Mouse (Mus musculus): ENCODE data around the gene Ece1.

Ece1 gene

DNA sequence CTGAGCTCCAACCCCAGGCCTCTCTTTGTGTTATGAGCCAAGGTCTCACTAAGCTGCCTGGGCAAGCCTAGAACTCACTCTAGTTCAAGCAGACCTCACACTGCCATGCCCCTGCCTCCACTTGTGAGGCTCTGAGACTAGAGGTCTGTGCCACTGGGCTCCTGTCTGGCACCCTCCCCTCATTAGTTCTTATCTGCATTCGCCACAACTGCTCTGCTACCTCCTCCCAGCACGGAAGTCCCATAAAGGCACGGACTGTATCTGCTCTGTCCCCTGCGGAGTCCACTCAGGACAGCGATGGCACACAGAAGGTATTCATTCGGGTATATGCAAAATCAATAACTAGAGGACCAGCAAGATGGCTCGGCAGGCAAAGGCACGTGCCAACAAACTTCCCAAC lies 19.4 kb downstream of the Ece1 start:
- no peak for DNase-seq (ENCODE audit: low read depth in 2 of 2, low spot score in 2 of 2)

DNA sequence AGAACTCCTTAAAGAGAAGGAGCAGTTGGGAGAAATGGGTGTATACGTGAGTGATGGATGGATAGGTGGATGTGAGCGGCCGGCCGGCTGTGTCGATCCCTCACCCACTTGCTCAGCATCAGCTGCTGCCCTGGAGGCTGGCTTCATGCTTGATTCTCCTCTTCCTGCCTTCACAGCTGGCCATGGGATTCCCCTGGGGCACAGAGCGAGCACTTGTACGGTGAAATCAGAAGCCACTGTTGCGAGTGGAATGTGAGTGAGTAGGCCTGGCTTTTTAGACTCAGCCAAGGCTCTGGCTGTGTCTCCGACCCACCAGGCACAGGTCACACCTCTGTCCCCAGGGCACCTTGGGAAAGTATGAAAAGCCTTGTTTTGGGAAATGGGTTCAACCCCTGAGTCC lies 20.6 kb downstream of the Ece1 start:
- DNase-seq (ENCODE audit: low read depth in 2 of 2, low spot score in 2 of 2), result no peak

DNA sequence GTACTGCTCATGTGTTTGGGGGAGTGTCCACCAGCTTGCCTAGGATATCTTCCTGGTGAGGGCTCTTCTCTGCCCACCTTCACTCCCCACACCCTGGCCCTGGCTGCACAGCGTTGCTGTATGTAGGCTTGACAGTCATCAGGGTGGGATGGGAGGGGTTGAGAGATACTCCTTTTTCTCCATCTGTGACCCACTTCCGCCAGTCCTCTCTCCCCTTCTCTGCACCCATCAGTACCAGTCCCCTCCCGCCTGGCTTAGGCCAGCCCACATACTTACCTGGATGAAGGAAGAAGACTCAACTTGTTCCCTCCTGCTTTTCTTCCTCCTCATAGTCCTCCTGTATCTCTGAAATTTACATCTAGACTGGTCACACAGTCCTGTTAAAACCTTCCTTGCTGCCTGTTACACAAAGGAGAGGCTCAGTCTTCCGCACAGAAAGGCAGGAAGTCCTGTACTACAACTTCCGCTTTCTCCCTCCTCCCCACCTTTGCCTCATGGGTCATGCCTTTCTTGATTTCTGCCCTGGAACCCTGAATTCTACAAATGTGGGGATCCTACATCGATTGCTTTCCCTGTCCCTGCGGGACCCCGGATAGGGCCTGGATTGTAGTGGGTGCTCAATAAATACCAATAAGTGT lies 21.6 kb downstream of the Ece1 start:
- DNase-seq (ENCODE audit: low read depth in 2 of 2, low spot score in 2 of 2), result peak in 1 of 2 experiments; percentile 5

DNA sequence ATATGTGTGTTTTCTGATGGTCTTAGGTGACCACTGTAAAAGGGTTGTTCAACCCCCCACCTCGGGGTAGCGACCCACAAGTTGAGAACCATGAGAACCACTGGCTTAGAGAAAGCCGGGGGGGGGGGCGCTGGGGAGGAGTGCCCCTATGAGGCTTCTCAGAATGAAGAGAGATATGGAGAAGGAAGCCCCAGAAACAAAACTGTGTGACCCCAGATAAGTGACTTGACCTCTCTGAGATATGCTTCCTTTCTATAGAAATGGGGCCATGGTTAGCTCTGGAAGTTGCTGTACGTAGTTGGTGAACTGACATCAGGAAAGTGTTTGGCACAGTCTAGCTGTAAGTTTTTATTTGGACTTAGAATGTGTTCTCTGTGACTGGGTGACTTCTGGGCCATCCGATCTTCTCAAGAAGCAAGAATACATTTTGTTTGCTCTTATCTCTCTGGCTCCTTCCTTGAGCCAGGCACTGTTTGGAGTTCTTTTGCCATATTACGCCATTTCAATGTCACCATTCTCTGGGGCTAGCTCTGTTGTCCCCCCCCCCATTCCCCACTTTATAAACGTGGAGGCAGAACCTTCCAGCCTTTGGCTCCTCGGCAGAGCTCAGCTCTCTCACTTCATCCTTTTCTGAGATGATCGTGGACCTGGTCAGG lies 25.4 kb downstream of the Ece1 start:
- no peak for DNase-seq (ENCODE audit: low read depth in 2 of 2, low spot score in 2 of 2)

DNA sequence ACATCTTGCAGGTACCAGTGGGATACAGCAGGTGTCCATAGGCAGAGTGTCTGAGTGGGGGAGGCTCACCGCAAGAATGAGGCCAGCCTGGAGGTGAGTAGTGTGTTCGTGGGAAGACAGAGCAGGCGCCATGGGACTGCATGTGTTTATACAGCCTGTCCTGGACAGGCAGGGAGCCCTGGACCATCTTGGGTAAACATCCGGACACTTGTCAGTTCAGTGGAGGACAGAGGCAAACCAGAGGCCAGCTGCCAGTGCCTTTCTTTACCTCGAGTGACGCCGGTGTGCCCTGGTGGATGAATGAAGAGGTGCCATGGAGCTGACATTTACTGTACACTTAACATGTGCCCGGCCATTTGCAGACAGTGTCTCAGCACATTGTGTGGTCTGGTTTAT lies 26.0 kb downstream of the Ece1 start:
- DNase-seq (ENCODE audit: low read depth in 2 of 2, low spot score in 2 of 2), result no peak

DNA sequence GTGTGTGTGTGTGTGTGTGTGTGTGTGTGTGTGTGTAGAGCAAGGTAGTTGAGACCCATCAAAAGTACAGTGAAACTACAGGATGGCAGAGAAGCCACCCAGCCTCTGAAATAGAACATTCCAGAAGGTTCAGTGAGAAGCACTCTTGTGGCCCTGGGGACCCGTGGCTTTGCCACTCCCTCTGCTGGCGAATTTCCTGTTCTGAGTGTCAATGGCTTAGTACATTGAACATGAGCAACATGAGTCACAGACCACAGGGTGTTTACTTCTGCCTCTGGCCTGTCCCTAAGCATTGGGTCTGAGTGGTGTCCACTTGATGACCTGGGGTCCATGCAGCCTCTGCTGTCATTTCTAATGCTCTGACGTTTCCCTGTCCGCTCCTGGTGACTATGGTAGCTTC lies 28.6 kb downstream of the Ece1 start:
- DNase-seq (ENCODE audit: low read depth in 2 of 2, low spot score in 2 of 2), result peak in 1 of 2 experiments; percentile 19

DNA sequence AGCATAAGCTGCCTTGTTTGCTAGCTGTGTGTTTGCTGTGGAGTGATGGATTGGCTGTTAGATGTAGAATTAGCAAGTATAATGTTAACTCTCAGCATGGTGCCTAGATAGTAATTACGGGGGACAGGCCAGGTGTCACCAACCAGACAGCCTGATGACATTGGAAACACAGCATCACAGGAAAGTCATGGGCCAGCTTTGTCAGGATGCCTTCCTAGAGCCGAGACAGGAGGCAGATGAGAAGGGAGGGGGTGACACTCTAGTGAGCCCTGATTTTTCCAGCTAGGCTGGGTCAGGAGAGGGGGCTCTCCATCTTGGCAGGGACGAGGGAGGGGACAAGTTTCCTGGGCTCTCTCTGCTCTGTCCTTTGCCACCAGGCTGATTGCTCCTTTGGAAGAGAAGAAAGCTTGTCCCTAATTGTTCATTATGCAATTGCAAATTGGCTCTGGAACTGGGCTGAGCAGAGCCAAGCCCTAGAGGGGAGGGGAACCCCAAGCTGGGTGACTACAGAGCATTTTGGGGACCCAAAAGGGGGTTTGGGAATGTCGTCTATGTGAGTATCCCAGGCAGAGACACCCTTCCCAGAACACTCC lies 29.6 kb downstream of the Ece1 start:
- DNase-seq (ENCODE audit: low read depth in 2 of 2, low spot score in 2 of 2), result no peak

DNA sequence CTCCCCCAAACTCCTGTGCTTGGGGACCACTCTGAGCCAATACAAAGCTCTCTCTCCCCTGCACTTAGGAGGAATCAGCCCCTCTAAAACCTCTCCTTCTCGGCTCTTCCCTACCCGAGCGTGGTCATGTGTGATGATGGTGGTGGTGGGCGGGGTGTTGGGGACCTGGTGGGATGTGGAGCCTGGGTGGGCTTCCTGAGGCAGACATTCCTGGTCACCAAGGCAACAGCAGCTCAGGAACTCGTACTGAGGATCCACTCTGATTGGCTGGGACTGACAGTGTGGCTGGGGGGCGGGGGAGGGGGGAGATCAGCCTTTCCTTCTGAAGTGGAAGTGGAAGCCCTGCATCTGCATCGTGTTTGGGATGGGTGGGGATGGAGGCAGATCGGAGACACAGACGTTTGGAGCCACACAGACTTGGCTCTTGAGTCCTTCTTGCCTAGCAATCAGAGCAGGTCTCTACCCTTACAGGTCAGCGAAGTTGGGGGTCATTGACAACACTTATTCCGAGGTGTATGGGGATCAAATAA lies 30.7 kb downstream of the Ece1 start:
- DNase-seq (ENCODE audit: low read depth in 2 of 2, low spot score in 2 of 2), result no peak

DNA sequence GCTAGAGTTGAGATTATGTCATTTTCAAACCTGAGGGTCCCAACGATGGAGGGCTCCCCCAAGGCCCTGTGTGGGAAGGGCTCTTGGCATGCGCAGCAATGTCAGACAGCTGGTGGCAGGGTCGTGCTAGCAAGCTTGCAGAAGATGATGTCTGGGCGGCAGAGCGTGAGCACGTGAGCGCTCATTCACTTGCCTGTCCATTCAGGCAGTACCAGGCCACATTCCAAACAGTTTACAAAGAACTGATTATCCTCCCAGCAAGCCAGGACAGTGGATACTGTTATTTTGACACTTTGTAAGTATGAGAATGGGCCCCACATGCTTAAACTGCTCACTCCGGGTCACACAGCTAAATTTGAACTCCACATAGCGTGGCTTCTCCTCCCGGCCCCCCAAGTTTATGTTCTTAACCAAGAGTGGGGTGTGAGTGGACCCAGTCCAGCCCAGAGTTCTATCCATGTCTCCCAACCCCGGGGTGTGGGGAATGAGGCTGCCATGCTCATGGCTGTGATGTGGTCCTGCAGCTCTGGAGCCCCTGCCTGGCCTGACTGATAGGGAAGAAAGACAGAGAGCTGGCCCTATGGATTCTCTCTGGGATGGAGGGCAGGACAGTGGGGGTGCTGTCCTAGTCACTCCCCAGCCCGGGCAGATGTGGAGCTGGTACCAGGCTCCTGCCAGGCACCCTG lies 34.7 kb downstream of the Ece1 start:
- no peak for DNase-seq (ENCODE audit: low read depth in 2 of 2, low spot score in 2 of 2)

DNA sequence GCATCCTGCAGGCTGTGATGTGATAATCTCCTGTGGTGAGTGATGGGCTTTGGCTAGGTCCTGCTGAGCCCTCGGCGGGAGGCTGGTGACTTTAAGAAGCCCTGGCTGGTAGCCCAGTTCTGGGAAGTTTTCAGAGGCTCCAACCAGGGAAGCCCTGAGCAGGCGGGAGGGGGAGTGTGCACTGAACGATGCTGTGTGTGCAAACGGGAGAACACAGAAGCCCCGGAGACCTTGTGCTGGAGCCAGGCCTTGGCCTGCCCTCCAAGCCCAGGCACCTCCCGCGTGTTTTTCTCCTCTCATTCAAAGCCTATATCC lies 35.2 kb downstream of the Ece1 start:
- DNase-seq (ENCODE audit: low read depth in 2 of 2, low spot score in 2 of 2), result no peak

DNA sequence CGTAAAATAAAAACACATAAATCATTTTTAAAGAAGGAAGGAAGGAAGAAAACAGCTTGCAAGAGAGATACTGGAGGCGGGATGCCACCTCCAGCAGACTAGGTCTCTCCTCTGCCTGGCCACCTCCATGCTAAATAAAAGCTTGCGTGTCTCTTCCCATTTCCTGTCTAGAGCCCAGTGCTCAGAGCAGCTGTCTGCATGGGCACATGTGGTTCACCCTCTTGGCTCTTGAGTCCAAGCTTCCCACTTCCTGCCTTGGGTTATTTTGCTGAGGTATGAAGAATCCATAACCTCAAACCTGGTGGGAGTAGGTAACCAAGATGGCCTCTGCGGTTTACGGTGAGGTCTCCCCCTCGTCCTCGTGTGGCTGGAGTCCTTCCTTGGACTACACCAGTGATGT lies 36.5 kb downstream of the Ece1 start:
- no peak for DNase-seq (ENCODE audit: low read depth in 2 of 2, low spot score in 2 of 2)

DNA sequence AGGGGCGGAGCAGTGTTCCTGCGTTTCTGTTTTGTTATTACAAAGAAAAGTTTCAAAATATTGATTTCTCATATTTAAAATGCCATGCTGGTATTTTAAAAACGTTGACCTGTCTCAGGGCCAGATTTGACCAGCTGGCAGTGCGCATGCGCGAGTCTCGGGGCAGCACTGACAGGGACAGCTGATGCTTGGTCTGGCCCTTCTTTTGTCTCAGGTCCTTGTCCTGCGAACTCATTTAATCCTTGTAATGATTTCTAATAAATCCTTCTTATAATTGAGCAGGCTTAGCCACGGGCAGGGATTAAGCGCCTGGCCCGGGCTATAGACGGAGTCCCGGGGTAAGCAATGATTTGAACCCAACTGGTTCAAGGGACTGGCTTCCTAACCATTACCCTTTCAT lies 40.2 kb downstream of the Ece1 start:
- no peak for DNase-seq (ENCODE audit: low read depth in 2 of 2, low spot score in 2 of 2)

DNA sequence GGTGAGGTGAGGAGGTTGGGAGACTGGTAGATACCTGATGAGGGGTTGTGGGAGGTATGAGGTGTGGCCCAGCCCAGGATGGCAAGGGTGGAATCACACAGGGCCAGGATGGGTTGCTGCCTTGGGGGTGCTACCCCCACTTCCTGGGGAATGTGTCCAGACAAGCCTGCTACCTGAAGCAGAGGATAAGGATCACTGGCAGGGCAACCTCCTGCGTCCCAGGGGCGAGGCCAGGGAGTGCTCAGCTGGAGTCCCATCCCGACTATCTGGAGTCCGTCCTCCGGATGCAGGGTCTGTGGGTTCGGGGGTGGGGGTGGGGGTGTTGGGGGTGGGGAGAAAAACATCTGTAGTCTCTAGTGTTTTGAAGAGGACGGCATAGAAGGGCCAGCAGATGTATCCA lies 40.8 kb downstream of the Ece1 start:
- DNase-seq (ENCODE audit: low read depth in 2 of 2, low spot score in 2 of 2), result no peak

DNA sequence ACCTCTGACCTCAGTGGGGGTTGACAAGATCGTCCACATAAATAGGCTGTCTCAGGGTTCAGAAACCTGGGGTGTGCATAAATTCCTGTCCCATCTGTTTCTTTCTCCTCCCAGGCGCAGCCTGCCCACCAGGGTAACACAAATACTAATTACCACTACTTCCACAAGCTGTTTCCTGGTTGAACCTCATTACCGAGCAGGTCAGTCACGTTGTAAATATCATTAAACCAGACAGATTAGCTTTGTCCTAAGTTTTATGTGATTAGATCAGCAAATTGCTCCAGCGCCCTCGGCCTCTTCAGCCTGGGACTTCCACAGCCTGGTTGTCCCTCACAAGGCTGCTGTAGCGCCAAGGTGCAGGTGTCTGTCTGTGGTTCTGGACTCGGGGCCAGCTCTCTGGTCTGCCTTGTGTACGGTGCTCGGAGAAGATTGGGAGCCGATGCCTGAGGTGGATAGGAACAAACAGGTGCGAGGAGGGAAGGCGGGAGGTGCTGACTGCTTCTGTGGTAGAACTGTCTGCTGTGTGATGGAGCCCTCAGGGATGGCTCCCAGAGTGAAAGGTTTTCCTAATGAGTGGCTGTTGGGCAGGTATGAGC lies 43.0 kb downstream of the Ece1 start:
- no peak for DNase-seq (ENCODE audit: low read depth in 2 of 2, low spot score in 2 of 2)

DNA sequence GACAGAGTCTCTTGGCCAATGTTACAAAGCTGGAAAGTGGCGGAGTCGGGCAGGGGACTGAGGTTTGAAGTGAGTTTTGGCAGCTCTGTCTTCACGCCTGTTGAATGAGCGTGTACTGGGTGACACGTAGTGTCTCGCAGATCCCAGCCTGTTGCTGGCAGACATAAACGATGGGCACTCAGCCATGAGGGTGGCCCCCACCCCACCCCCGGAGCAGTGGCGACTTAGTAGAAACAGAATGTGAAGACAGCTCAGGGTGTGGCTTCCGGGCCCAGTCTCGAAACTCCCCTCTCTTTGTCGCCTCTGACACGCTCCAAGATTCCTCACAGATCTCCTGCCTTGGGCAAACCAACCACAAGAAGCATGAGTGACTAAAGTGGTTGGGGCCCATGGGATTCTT lies 45.9 kb downstream of the Ece1 start:
- DNase-seq (ENCODE audit: low read depth in 2 of 2, low spot score in 2 of 2), result no peak

DNA sequence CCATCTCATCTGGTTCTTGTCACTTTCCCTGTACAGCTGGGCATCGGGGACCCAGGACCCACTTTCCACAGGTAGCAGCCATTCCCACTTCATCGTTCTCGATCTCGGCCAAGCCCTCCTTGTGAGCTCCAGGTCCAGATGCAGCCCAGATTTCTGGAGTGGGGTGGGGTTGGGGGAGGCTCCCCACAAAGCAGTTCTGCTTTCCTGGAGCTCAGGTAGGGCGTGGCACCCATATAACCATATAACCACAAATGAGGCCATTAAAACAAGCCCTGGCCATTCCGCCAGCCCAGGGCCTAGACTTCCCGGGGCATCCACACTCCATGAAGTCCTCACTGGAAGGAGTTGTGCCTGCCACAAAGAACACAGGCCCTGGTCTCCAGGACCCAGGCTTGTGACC lies 46.5 kb downstream of the Ece1 start:
- no peak for DNase-seq (ENCODE audit: low read depth in 2 of 2, low spot score in 2 of 2)

DNA sequence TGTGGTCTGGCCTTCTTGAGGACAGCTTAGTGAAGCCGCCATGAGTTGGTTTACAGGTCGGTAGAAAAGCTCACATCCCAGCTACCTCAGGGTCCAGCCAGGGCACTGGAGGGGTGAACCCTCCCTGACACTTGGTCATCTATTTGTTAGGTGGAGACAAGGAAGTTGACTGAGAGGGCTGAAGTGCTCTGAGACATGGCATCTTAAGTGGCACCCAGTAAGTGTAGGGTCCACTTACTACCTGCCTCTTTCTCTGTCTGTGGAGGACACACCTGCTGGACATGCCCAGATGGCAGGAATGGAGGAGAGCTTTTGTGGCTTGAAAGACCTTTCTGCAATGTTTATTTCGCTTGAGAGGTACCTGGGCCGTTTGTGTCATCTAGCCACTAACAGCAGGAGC lies 46.9 kb downstream of the Ece1 start:
- no peak for DNase-seq (ENCODE audit: low read depth in 2 of 2, low spot score in 2 of 2)

DNA sequence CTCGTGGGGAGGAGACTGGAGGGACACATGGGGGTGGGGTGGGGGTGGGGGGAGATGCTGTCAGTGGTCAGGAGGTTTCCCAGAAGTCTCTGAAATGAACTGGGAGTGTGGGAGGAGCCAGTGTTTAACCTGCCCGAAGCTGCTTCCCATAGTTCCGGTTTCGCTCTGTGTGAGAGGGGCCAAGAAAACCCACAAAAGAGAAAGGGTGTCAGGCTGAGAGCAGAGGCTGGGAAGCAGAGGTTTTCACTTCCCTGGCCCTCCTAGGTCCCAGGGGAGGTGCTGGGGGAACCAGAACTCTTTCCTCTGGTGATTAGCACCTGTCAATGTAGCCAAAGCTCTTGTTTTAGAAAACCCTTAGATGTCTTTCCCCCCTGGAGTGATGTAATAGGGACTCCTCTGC lies 47.4 kb downstream of the Ece1 start:
- DNase-seq (ENCODE audit: low read depth in 2 of 2, low spot score in 2 of 2), result no peak

DNA sequence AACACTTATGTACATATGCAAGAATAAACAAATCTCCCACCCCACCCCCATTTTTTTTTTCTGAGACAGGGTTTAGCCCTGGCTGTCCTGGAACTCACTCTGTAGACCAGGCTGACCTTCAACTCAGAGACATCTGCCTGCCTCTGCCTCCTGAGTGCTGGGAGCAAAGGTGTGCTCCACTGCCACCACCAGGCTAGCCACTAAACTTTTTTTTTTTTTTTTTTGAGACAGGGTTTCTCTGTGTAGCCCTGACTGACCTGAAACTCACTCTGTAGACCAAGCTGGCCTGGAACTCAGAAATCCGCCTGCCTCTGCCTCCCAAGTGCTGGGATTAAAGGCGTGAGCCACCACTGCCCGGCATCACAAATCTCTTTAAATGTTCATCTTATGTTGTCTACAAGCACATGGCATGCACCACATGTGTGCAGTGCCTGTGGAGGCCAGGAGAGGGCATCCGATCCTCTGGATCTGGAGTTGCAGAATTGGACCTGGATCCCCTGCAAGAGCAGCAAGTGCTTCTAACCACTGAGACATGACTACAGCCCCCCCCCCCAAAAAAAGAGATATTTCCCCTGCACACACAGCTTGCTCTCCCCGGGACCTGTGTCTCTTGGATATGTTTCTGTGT lies 48.5 kb downstream of the Ece1 start:
- DNase-seq (ENCODE audit: low read depth in 2 of 2, low spot score in 2 of 2), result no peak

DNA sequence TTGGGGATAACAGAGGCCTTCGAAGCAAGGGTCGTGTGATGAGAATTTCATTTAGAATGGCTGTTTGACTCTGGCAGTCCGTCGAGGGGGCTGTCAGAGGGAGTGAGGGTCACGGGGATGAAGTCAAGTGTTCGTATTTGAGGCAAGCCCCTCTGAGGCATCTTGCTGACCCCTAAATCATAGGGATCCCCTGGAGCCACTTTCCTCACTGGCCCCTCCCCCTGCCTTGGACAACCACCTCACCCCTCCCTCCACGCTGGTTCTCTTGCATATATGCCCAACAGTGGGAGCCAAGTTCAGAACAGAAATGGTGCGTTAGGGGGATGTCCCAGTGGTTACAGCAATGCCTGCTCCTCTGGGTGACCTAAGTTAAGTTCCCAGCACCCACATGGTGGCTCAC lies 49.6 kb downstream of the Ece1 start:
- DNase-seq (ENCODE audit: low read depth in 2 of 2, low spot score in 2 of 2), result no peak

DNA sequence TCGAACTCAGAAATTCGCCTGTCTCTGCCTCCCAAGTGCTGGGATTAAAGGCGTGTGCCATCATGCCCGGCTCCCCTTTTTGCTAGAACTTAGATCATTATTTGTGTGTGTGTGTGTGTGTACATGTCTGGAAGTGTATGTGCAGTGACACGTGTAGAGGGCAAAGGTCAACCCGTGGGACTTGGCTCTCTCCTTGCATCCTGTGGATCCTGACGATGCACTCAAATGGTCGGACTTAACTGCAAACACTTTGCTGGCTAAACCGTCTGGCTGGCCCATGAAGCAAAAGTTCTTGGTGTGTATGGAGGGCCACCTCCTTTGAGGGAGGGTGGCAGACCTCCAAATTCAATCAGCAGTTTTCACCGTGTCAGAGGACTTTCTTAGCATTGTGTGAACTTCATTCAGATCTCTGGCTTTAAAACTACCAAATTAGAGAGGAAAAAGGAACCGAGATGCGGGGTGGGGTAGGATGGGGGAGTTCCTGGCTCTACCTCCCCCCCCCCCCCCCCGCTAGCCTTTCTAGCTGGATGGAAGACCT lies 50.8 kb downstream of the Ece1 start:
- no peak for DNase-seq (ENCODE audit: low read depth in 2 of 2, low spot score in 2 of 2)

All from CD8-positive naive resting alpha-beta T cell, adult 2 months (primary cell).